Mouse (Mus musculus): ENCODE measurements around the gene Rpusd2.
"Not testable (repeated sequence)": the region's sequence is repeated elsewhere in the genome, so short reads cannot be mapped to it uniquely, and the experiment has no call there.

Gene Rpusd2

GRCm38 (mm10) chr2:119034656-119035396, at the start of gene Rpusd2:
Gene Rpusd2 (plus strand): TSS chr2:119034790.
- peak; percentile 92 for DNase-seq

- DNase-seq, result no peak
Measured at GRCm38 (mm10) chr2:118995490-118995889, 39.1 kb upstream of the Rpusd2 start.

DNA sequence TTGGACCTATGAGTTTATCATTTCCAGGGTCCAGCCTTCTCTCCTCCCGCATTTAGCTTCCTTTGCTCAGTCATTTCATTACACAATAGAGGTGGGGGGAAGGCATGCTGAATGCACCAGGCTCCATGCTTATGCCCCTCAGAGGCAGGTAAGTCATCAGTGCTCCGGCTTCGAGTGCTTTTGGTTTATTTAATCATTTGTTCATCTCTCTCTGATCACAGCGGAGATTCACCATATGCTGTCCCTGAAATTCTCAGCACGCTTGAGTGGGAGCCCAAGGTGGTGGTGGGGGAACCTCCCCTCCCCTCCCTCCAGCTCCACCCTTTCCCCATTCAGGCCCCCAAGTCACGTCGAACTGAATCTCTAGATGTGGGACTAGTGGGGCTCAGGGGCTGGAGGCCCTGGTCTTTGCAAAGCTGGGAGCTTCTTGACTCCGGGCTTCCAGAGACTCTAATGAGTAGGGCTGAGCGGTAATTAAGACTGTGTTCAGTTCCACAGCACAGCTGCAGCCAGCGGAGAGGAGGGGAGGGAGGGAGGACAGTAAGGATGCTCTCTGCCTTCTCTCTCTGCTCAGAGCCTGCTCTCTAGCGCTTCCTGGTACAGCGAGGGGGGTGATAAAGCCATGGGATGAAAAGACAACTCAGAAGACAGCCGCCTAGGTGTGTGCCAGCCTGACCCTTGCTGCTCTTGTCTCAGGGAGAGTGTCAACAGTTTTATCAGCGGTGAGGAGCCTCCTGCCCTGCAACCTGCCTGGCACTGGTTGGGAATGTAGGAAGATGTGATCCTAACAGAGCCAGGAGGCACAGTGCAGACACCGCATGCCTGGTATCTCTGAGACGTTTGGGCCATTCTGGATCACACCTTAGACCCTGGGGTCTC, 38.4 kb upstream of the Rpusd2 start:
- DNase-seq, result no peak

- DNase-seq, result no peak
Measured at GRCm38 (mm10) chr2:118996798-118997105, 37.8 kb upstream of the Rpusd2 start.

- no peak for DNase-seq
Measured at GRCm38 (mm10) chr2:118998115-118998866, 36.3 kb upstream of the Rpusd2 start.

DNA sequence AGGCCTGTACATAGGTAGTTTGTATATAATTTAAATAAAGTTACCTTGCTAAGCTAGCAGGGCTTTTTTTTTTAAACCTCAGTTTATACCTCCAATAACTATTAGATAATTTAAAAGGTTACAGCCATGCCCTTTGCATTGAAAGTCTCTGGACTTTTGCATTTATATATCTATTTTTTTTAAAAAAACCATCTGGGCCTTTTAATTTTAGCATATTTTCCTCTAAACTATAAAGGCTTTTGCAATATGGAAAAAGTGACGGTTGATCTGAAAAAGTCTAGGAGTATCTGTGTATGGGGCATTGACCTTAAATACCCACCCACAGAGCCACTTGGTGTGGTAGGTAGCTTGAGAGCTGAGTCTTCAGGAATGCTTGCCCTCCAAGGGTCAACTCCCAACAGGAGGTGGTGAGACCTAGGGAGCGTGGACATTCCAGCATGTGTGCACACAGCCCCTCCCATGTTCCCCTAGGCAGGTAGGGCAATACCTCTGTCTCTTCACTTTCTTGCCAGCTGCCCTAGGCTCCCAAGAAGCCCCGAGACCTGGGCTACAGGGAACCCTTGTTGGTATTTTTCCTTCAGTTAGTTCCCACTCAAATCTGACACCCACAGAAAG, 35.5 kb upstream of the Rpusd2 start:
- no peak for DNase-seq

DNA sequence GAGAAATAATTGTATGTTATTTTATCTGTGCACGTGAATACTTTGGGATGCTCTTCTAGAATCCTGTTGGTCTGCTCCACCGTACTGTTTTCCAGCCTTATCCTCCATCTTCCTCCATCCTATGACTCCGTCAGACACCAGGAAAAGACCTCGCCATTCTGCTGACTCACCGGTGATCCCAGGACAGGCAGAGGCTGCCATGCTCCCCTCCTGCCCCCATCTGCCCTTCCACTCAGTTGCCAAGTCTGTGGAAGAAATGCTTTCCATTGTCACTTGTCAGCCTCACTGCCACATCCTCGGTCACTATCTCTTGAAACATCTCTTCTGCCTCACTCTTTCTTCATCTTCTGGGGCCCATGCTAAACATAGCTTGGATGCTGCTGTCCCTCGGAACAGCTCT, 27.7 kb upstream of the Rpusd2 start:
- no peak for DNase-seq

DNA sequence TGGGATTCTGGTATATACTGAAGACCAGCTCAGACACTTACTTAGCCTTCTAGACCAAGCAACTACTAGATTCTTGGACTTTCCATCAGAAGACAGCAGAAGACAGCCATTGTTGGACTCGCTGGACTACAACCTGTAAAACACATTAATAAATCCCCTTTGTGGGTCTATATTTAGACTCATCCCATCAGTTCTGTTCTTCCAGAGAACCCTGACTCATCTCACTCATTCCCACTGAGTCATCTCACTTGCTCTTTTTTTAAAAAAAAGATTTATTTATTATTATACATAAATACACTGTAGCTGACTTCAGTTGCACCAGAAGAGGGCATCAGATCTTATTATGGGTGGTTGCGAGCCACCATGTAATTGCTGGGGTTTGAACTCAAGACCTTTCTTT, 25.2 kb upstream of the Rpusd2 start:
- no peak for DNase-seq

- DNase-seq, result peak; percentile 30 to 31
Measured at GRCm38 (mm10) chr2:119014989-119015388, 19.6 kb upstream of the Rpusd2 start.

GRCm38 (mm10) chr2:119015604-119016180, 18.9 kb upstream of the Rpusd2 start:
- peak; percentile 65 to 66 for DNase-seq

DNA sequence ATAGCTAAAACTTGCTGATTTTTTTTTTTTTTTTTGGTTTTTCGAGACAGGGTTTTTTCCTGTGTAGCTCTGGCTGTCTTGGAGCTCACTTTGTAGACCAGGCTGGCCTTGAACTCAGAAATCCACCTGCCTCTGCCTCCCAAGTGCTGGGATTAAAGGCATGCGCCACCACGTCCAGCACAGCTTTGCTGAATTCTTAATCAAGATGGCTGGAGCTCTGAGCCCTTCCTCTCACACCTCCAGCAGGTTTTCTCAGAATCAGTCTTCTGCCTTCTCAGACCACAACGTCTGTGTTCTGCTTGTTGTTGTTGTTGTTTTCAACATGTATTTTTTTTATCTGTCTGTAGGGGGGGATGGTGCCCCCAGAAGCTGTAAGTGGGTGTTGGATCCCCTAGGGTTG, 18.3 kb upstream of the Rpusd2 start:
- DNase-seq, result not testable (repeated sequence)

DNA sequence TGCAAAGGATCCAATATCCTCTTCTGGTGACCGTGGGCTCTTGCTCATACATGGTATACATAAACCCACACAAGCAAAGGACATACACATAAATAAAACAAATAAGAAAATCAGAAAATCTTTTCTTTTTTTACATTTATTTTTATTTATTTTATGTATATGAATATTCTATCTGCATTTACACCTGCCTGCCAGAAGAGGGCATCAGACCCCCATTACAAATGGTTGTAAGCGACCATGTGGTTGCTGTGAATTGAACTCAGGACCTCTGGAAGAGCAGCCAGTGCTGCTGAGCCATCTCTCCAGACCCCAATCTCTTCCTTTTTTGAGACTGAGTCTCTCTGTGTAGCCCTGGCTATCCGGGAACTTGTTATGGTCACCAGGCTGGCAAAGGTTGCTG, 16.9 kb upstream of the Rpusd2 start:
- DNase-seq, result peak in 1 of 2 experiments; percentile 12

DNA sequence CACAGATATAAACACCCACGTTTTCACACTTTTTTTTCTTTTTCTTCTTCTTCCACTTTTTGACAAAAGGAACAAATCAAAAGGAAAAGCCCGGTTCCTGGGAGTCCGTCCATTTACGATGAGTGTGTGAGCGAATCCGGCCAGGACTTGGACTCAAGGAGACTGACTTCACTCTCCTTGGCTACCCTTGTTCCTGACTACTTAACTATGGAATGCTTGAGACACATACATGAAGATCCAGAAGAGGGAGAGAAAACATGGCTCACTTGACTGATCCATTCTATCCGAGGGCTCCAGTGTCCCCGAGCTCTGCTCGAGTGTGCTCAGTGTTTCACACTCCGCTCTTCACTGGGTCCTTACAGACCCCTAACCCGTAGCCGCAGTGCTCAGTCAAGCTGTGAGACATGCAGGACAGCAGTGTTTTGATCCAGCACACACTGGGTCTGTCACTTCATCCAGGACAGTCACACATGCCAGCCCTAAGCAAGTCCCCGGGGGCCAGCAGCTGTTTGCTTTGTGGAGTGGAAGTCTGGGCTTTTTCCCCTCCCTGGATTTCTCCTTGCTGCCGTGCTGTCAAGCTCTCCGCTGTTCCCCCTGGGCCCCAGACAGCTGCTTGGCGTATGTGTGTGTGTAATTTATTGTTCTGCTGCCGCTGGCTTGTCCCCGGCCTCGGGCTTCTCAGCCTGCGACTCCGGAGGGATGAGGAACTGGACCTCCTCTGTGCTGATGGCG, 16.0 kb upstream of the Rpusd2 start:
- no peak for DNase-seq

- DNase-seq, result no peak
Measured at GRCm38 (mm10) chr2:119019131-119019530, 15.5 kb upstream of the Rpusd2 start.

DNA sequence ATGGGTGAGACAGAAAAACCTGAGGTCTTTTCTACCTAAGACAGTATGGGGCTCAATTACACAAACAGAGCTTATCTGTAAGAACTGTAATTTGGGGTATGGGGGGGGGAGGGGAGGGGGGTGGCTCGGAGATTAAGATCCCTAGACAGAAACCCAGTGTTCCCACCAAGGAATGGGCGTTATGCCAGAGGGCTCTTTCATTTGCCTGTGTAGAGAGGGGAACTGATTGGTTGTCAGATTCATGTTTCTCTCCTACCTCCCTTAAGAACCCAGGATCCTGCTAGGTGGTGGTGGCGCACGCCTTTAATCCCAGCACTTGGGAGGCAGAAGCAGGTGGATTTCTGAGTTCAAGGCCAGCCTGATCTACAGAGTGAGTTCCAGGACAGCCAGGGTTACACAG, 15.1 kb upstream of the Rpusd2 start:
- DNase-seq, result no peak

- DNase-seq, result no peak
Measured at GRCm38 (mm10) chr2:119023154-119023660, 11.4 kb upstream of the Rpusd2 start.

DNA sequence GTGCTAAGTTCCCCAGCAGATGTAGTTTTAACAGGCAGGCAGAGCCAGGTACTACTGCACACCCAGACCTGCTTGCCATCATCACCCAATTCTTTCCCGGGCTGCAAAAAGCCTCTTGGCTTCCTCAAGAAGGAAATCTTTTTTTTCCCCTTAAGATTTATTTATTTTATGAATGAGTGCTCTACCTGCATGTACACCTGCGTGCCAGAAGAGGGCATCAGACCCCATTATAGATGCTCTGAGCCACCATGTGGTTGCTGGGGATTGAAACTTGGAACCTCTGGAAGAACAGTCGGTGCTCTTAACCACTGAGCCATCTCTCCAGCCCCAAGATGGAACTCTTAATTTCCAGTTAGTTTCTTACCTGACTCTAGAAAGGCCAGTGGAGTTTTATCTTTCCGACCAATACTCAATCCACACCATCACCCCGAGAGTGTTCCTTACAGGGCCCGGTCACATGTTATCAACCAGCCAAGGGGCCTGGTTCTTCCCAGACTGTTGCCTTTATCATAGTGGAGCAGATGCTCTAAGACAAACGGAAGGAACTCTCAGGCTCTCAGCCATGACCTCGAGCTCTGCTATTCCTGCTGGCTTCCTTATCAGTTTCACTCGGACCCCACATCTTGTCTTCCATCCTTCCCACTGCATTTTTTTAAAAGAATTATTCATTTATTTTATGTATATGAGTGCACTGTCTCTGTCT, 9.9 kb upstream of the Rpusd2 start:
- no peak for DNase-seq

DNA sequence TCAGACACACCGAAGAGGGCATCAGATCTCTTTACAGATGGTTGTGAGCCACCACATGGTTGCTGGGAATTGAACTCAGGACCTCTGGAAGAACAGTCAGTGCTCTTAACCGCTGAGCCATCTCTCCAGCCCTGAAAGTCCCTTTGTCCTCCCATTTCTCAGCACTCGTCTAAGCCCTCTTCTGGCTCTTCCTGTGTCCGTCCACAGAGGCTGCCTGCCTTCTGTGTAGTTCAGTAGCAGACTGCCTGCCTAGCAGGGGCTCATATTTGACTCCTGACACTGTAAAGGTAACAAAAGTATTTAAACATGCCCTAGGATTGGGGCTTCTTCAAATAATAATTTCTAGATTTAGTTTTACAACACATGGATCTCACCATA, 9.4 kb upstream of the Rpusd2 start:
- no peak for DNase-seq

DNA sequence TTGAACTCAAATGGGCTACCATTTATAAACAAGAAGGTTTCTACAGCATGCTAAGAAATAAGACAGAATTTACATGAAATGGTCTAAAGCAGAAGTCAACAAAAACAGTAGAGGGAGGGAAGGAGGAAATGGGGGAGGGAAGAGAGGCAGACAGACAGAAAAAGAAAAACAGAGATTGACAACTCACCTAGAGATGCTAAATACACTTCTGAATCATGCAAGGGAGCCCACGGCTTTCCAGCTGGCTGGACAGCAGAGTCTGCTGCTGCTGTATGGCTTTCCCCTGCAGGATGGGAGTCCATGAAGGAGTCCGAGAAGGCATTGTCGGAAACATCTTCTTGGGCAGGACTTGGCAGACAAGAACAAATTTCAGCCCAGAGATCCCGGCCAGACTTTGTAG, 7.6 kb upstream of the Rpusd2 start:
- no peak for DNase-seq

GRCm38 (mm10) chr2:119028941-119029551, 5.5 kb upstream of the Rpusd2 start, which contains the start of gene Ccdc32:
Gene Ccdc32 (minus strand): TSS chr2:119029393.
- DNase-seq, result peak; percentile 94 to 97

GRCm38 (mm10) chr2:119032191-119032590, 2.4 kb upstream of the Rpusd2 start:
- no peak for DNase-seq

Data from B cell, adult 2 months (primary cell).